Mouse (Mus musculus): ENCODE results near the gene Ccdc124. TPM values are rescaled to one million over a fixed set of nuclear protein-coding genes. Genes with fewer than 3 reads are reported as not detected.

The Ccdc124 gene
- polyA plus RNA-seq, 1 experiment from 2014 or later, result 166 TPM

- Histone ChIP-seq H3K4me2 (peak within 1 kb of the TSS; percentile 41), H3K4me3 (ENCODE audit: low read depth, low read length) (peak within 1 kb of the TSS; percentile 22), H3K27me3 (ENCODE audit: control insufficient read depth, insufficient read depth, low read length) (peaks cover 36% of the 10 kb centered on the region), H3K9me3 (ENCODE audit: control insufficient read depth, low read length) (no peaks in the 10 kb centered on the region), H3K4me1 (ENCODE audit: control insufficient read depth, insufficient read depth, low read length) (peaks cover 13% of the 10 kb centered on the region), H3K9ac (ENCODE audit: low read length) (peak within 1 kb of the TSS; percentile 54), H3K36me3 (ENCODE audit: control insufficient read depth, insufficient read depth, low read length) (peaks cover 17% of the 10 kb centered on the region), H3K27ac (ENCODE audit: low read depth, low read length) (no peak within 1 kb of the TSS)
- WGBS, result 2% methylated on average over 76 of the region's 80 CpGs
- ATAC-seq (ENCODE audit: low FRiP score), result no peak
- DNase-seq (ENCODE audit: low spot score, missing footprints), result peak; percentile 93
Measured at GRCm38 (mm10) chr8:70892022-70892895, 18.5 kb upstream of the Ccdc124 start, which contains the start of gene Slc5a5. TSS of gene Slc5a5 (minus strand) at chr8:70892757.

GRCm38 (mm10) chr8:70891356-70891755 is 17.6 kb upstream of the Ccdc124 start:
- H3K4me3 ChIP-seq (ENCODE audit: low read depth, low read length), result no peak overlapping the region
- H3K27ac ChIP-seq (ENCODE audit: low read depth, low read length), result no peak overlapping the region
- no peak overlapping the region for H3K9ac ChIP-seq (ENCODE audit: low read length)
- peaks cover 12% of the 10 kb centered on the region for H3K4me1 ChIP-seq (ENCODE audit: control insufficient read depth, insufficient read depth, low read length)
- no peak overlapping the region for H3K4me2 ChIP-seq
- H3K27me3 ChIP-seq (ENCODE audit: control insufficient read depth, insufficient read depth, low read length), result peaks cover 36% of the 10 kb centered on the region
- WGBS, result 6% methylated on average over 21 of the region's 21 CpGs
- peaks cover 17% of the 10 kb centered on the region for H3K36me3 ChIP-seq (ENCODE audit: control insufficient read depth, insufficient read depth, low read length)
- no peak for DNase-seq (ENCODE audit: low spot score, missing footprints)
- no peak for ATAC-seq (ENCODE audit: low FRiP score)
- no peaks in the 10 kb centered on the region for H3K9me3 ChIP-seq (ENCODE audit: control insufficient read depth, low read length)

GRCm38 (mm10) chr8:70890656-70891055 is 16.9 kb upstream of the Ccdc124 start:
- Histone ChIP-seq H3K4me2 (no peak overlapping the region), H3K9me3 (ENCODE audit: control insufficient read depth, low read length) (no peaks in the 10 kb centered on the region), H3K9ac (ENCODE audit: low read length) (no peak overlapping the region), H3K4me3 (ENCODE audit: low read depth, low read length) (no peak overlapping the region), H3K27ac (ENCODE audit: low read depth, low read length) (no peak overlapping the region), H3K4me1 (ENCODE audit: control insufficient read depth, insufficient read depth, low read length) (peaks cover 9% of the 10 kb centered on the region), H3K36me3 (ENCODE audit: control insufficient read depth, insufficient read depth, low read length) (peaks cover 16% of the 10 kb centered on the region), H3K27me3 (ENCODE audit: control insufficient read depth, insufficient read depth, low read length) (peaks cover 36% of the 10 kb centered on the region)
- DNase-seq (ENCODE audit: low spot score, missing footprints), result no peak
- WGBS, result 91% methylated on average over 5 of the region's 5 CpGs
- ATAC-seq (ENCODE audit: low FRiP score), result no peak

- Histone ChIP-seq H3K36me3 (ENCODE audit: control insufficient read depth, insufficient read depth, low read length) (no peaks in the 10 kb centered on the region), H3K9me3 (ENCODE audit: control insufficient read depth, low read length) (no peaks in the 10 kb centered on the region), H3K27me3 (ENCODE audit: control insufficient read depth, insufficient read depth, low read length) (peaks cover 21% of the 10 kb centered on the region), H3K4me1 (ENCODE audit: control insufficient read depth, insufficient read depth, low read length) (peaks cover 9% of the 10 kb centered on the region), H3K9ac (ENCODE audit: low read length) (no peak overlapping the region), H3K4me2 (peak overlapping the region; percentile 16; the same call in 1 of the 2 replicates), H3K4me3 (ENCODE audit: low read depth, low read length) (no peak overlapping the region), H3K27ac (ENCODE audit: low read depth, low read length) (no peak overlapping the region)
- peak; percentile 53; the same call in 1 of the 2 replicates for ATAC-seq (ENCODE audit: low FRiP score)
- 6% methylated on average over 17 of the region's 18 CpGs for WGBS
- DNase-seq (ENCODE audit: low spot score, missing footprints), result peak; percentile 90
Measured at GRCm38 (mm10) chr8:70887669-70888068, 13.9 kb upstream of the Ccdc124 start.

- peaks cover under 1% of the 10 kb centered on the region for H3K27me3 ChIP-seq (ENCODE audit: control insufficient read depth, insufficient read depth, low read length)
- no peak overlapping the region for H3K4me3 ChIP-seq (ENCODE audit: low read depth, low read length)
- DNase-seq (ENCODE audit: low spot score, missing footprints), result peak; percentile 76
- ATAC-seq (ENCODE audit: low FRiP score), result no peak
- H3K36me3 ChIP-seq (ENCODE audit: control insufficient read depth, insufficient read depth, low read length), result no peaks in the 10 kb centered on the region
- no peak overlapping the region for H3K4me2 ChIP-seq
- WGBS, result 13% methylated on average over 12 of the region's 12 CpGs
- no peaks in the 10 kb centered on the region for H3K9me3 ChIP-seq (ENCODE audit: control insufficient read depth, low read length)
- H3K4me1 ChIP-seq (ENCODE audit: control insufficient read depth, insufficient read depth, low read length), result peaks cover 3% of the 10 kb centered on the region
- no peak overlapping the region for H3K9ac ChIP-seq (ENCODE audit: low read length)
- no peak overlapping the region for H3K27ac ChIP-seq (ENCODE audit: low read depth, low read length)
Measured at GRCm38 (mm10) chr8:70885612-70886011, 11.9 kb upstream of the Ccdc124 start.

- no peaks in the 10 kb centered on the region for H3K36me3 ChIP-seq (ENCODE audit: control insufficient read depth, insufficient read depth, low read length)
- 84% methylated on average over 10 of the region's 10 CpGs for WGBS
- DNase-seq (ENCODE audit: low spot score, missing footprints), result no peak
- no peak overlapping the region for H3K4me2 ChIP-seq
- H3K4me1 ChIP-seq (ENCODE audit: control insufficient read depth, insufficient read depth, low read length), result peaks cover 3% of the 10 kb centered on the region
- no peak for ATAC-seq (ENCODE audit: low FRiP score)
- no peak overlapping the region for H3K9ac ChIP-seq (ENCODE audit: low read length)
- no peak overlapping the region for H3K27ac ChIP-seq (ENCODE audit: low read depth, low read length)
- no peaks in the 10 kb centered on the region for H3K27me3 ChIP-seq (ENCODE audit: control insufficient read depth, insufficient read depth, low read length)
- H3K4me3 ChIP-seq (ENCODE audit: low read depth, low read length), result no peak overlapping the region
- H3K9me3 ChIP-seq (ENCODE audit: control insufficient read depth, low read length), result no peaks in the 10 kb centered on the region
Measured at GRCm38 (mm10) chr8:70884683-70885082, 10.9 kb upstream of the Ccdc124 start.

GRCm38 (mm10) chr8:70884186-70884585 is 10.5 kb upstream of the Ccdc124 start:
- no peak overlapping the region for H3K27ac ChIP-seq (ENCODE audit: low read depth, low read length)
- no peaks in the 10 kb centered on the region for H3K9me3 ChIP-seq (ENCODE audit: control insufficient read depth, low read length)
- ATAC-seq (ENCODE audit: low FRiP score), result no peak
- H3K9ac ChIP-seq (ENCODE audit: low read length), result no peak overlapping the region
- 77% methylated on average over 4 of the region's 4 CpGs for WGBS
- no peaks in the 10 kb centered on the region for H3K36me3 ChIP-seq (ENCODE audit: control insufficient read depth, insufficient read depth, low read length)
- no peak for DNase-seq (ENCODE audit: low spot score, missing footprints)
- H3K27me3 ChIP-seq (ENCODE audit: control insufficient read depth, insufficient read depth, low read length), result no peaks in the 10 kb centered on the region
- H3K4me3 ChIP-seq (ENCODE audit: low read depth, low read length), result no peak overlapping the region
- peaks cover 3% of the 10 kb centered on the region for H3K4me1 ChIP-seq (ENCODE audit: control insufficient read depth, insufficient read depth, low read length)
- no peak overlapping the region for H3K4me2 ChIP-seq

GRCm38 (mm10) chr8:70880546-70880945 is 6.8 kb upstream of the Ccdc124 start:
- H3K4me1 ChIP-seq (ENCODE audit: control insufficient read depth, insufficient read depth, low read length), result no peaks in the 10 kb centered on the region

GRCm38 (mm10) chr8:70880126-70880525 is 6.4 kb upstream of the Ccdc124 start:
- Histone ChIP-seq H3K27ac (ENCODE audit: low read depth, low read length) (no peak overlapping the region), H3K4me2 (no peak overlapping the region), H3K4me3 (ENCODE audit: low read depth, low read length) (no peak overlapping the region), H3K4me1 (ENCODE audit: control insufficient read depth, insufficient read depth, low read length) (no peaks in the 10 kb centered on the region), H3K36me3 (ENCODE audit: control insufficient read depth, insufficient read depth, low read length) (no peaks in the 10 kb centered on the region), H3K9ac (ENCODE audit: low read length) (no peak overlapping the region), H3K9me3 (ENCODE audit: control insufficient read depth, low read length) (no peaks in the 10 kb centered on the region), H3K27me3 (ENCODE audit: control insufficient read depth, insufficient read depth, low read length) (no peaks in the 10 kb centered on the region)
- 14% methylated on average over 4 of the region's 4 CpGs for WGBS
- no peak for ATAC-seq (ENCODE audit: low FRiP score)
- DNase-seq (ENCODE audit: low spot score, missing footprints), result peak; percentile 87

More at GRCm38 (mm10) chr8:70880546-70880945, 6.8 kb upstream of the Ccdc124 start:
- DNase-seq (ENCODE audit: low spot score, missing footprints) (peak; percentile 83), ATAC-seq (ENCODE audit: low FRiP score) (no peak)
- 33% methylated on average over 11 of the region's 11 CpGs for WGBS
- Histone ChIP-seq H3K9me3 (ENCODE audit: control insufficient read depth, low read length) (no peaks in the 10 kb centered on the region), H3K4me2 (no peak overlapping the region), H3K36me3 (ENCODE audit: control insufficient read depth, insufficient read depth, low read length) (no peaks in the 10 kb centered on the region), H3K27me3 (ENCODE audit: control insufficient read depth, insufficient read depth, low read length) (no peaks in the 10 kb centered on the region), H3K27ac (ENCODE audit: low read depth, low read length) (no peak overlapping the region), H3K9ac (ENCODE audit: low read length) (no peak overlapping the region), H3K4me3 (ENCODE audit: low read depth, low read length) (no peak overlapping the region)
